ENCODE assay signal across 9 mouse cellular contexts in the genomic region with DNA sequence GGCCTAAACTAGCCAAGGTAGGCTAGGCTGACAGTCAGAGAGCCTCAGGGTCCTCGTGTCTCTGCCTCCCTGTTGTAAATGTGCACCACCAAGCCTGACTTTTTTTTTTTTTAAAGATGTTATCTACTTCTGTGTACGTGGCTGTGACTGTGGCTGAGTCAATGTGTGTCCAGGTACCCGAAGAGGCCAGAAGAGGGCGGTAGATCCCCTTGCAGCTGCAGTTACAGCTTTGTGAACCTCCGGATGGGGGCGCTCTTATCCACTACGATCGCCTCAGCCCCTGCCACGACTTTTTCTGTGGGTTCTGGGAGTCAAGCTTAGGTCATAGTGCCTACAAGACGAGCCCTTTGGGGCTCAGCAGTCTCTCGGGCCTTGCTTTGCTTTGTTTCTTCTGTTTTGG. TPM values are rescaled to one million over a fixed set of nuclear protein-coding genes. Genes with fewer than 3 reads are reported as not detected.
DNase-seq lines count a peak whose midpoint lies in the region; ATAC-seq lines count a peak whose summit lies in the region.
"Had no signal": no experiment of that assay in that cellular context is flagged by ENCODE, and none has a peak within 500 bp of the region (broad histone marks: within the 10 kb centered on the region; RNA-seq: fewer than 3 reads in every experiment).

No protein-coding gene starts in this region.

- peak; percentile 25 to 71 for DNase-seq in cerebellum, postnatal 14 days
- DNase-seq in cerebellum, adult 8-10 months: no peak
- peak; percentile 16 for DNase-seq in neural tube, embryonic 11.5 days (ENCODE audit: low spot score)
- DNase-seq in c-Kit-positive CD71-positive TER-119-negative erythroid progenitor cells, embryonic 14.5 days (ENCODE audit: low read depth): peak; percentile 50
- peak; percentile 64 for DNase-seq in kidney, postnatal 10 days
- DNase-seq in thymus, postnatal 36 days: peak; percentile 85 to 89

- H3K27me3 ChIP-seq in neural tube, embryonic 11.5 days (ENCODE audit: control insufficient read depth, insufficient read depth, low read length): no peaks in the 10 kb centered on the region
- H3K27me3 ChIP-seq in neural tube, embryonic 15.5 days (replicated peaks): no peaks in the 10 kb centered on the region

- H3K4me1 ChIP-seq in neural tube, embryonic 11.5 days (ENCODE audit: control insufficient read depth, insufficient read depth, low read length): no peaks in the 10 kb centered on the region
- no peaks in the 10 kb centered on the region for H3K4me1 ChIP-seq in neural tube, embryonic 15.5 days

- H3K27ac ChIP-seq in neural tube, embryonic 11.5 days (ENCODE audit: low read depth, low read length): no peak overlapping the region
- H3K27ac ChIP-seq in neural tube, embryonic 15.5 days (replicated peaks): no peak overlapping the region

- H3K9me3 ChIP-seq in neural tube, embryonic 11.5 days (ENCODE audit: control insufficient read depth, low read length): 0 out of 2 replicates have a peak, but pooled peaks cover 3% of the 10 kb centered on the region
- 0 out of 2 replicates have a peak, but pooled peaks cover 11% of the 10 kb centered on the region for H3K9me3 ChIP-seq in neural tube, embryonic 15.5 days (replicated peaks)

- no peak overlapping the region for H3K4me3 ChIP-seq in neural tube, embryonic 11.5 days (ENCODE audit: low read depth, low read length)
- H3K4me3 ChIP-seq in neural tube, embryonic 15.5 days (replicated peaks): no peak overlapping the region

- no peak overlapping the region for H3K4me2 ChIP-seq in neural tube, embryonic 11.5 days (ENCODE audit: low read depth)
- H3K4me2 ChIP-seq in neural tube, embryonic 15.5 days: no peak overlapping the region

- H3K36me3 ChIP-seq in neural tube, embryonic 11.5 days (ENCODE audit: control insufficient read depth, insufficient read depth, low read length): no peaks in the 10 kb centered on the region
- H3K36me3 ChIP-seq in neural tube, embryonic 15.5 days: no peaks in the 10 kb centered on the region

- H3K9ac ChIP-seq in neural tube, embryonic 11.5 days (ENCODE audit: low read length): no peak overlapping the region
- no peak overlapping the region for H3K9ac ChIP-seq in neural tube, embryonic 15.5 days (replicated peaks)

- no peak for ATAC-seq in neural tube, embryonic 11.5 days (ENCODE audit: insufficient read depth, low FRiP score, low TSS enrichment)
- no peak for ATAC-seq in neural tube, embryonic 15.5 days (ENCODE audit: low FRiP score)
- ATAC-seq in monocyte, adult 5-6 weeks (replicated peaks; ENCODE audit: insufficient number of reproducible peaks, low FRiP score, low TSS enrichment, poor library complexity, severe bottlenecking): peak; percentile 95

- WGBS in neural tube, embryonic 11.5 days: 34% methylated on average over 11 of the region's 11 CpGs
- WGBS in neural tube, embryonic 15.5 days: 33% methylated on average over 11 of the region's 11 CpGs

RNA-seq across cellular contexts. Expression of gene Muc3, which starts 10.3 kb away (rescaled TPM):
- polyA plus RNA-seq in neural tube, embryonic 11.5 days (2014; fragmentation: Nextera tagmentation; extraction: Ambion mirVana): not detected in 2 replicates
- polyA plus RNA-seq in neural tube, embryonic 15.5 days (2015; fragmentation: Nextera tagmentation; extraction: Ambion mirVana): 0.34 TPM in 1 of 2 replicates, not detected in the other
- total RNA-seq in monocyte, adult 5-6 weeks (2017): not detected in 3 replicates
- polyA plus RNA-seq: neural tube, embryonic 14.5 days had no signal

RNA-seq across cellular contexts. Expression of gene Trim56, which starts 43.5 kb away (rescaled TPM):
- polyA plus RNA-seq in neural tube, embryonic 11.5 days (2014; fragmentation: Nextera tagmentation; extraction: Ambion mirVana): 4.9 and 5.6 TPM in 2 replicates
- 2.4 and 5.4 TPM in 2 replicates for polyA plus RNA-seq in neural tube, embryonic 15.5 days (2015; fragmentation: Nextera tagmentation; extraction: Ambion mirVana)
- total RNA-seq in monocyte, adult 5-6 weeks (2017): 36.1 to 76.1 TPM (median 37.9 TPM) in 3 replicates

RNA-seq across cellular contexts. Expression of gene Muc3a, which starts 52.7 kb away (rescaled TPM):
- polyA plus RNA-seq in neural tube, embryonic 11.5 days (2014; fragmentation: Nextera tagmentation; extraction: Ambion mirVana): 0.12 TPM in 2 replicates
- 0.65 and 1.6 TPM in 2 replicates for polyA plus RNA-seq in neural tube, embryonic 15.5 days (2015; fragmentation: Nextera tagmentation; extraction: Ambion mirVana)
- total RNA-seq in monocyte, adult 5-6 weeks (2017): not detected in 3 replicates
